Mouse (Mus musculus): ENCODE data around the gene Gm20683. TPM values are rescaled to one million over a fixed set of nuclear protein-coding genes. Genes with fewer than 3 reads are reported as not detected.

The Gm20683 gene
- polyA plus RNA-seq, 1 experiment, result 29.1 TPM

- peaks cover 24% of the 10 kb centered on the region for H3K4me1 ChIP-seq (ENCODE audit: control insufficient read depth, insufficient read depth, low read length)
- 80% methylated on average over 14 of the region's 14 CpGs for WGBS
- no peak overlapping the region for H3K4me3 ChIP-seq (replicated peaks; ENCODE audit: extremely low read depth, low read depth, low read length)
- TF ChIP-seq POLR2A (IDR thresholded peaks at IDR 0.05; ENCODE audit: borderline replicate concordance, extremely low read depth, low read depth, low read length), result no peak
- TF ChIP-seq CTCF (IDR thresholded peaks at IDR 0.05; ENCODE audit: insufficient read depth, low read length), result no peak
- DNase-seq, result no peak
Observed at GRCm38 (mm10) chr17:25830806-25831431, 10.6 kb downstream of the Gm20683 start.

GRCm38 (mm10) chr17:25830200-25830753, 11.3 kb downstream of the Gm20683 start:
- WGBS, result 70% methylated on average over 4 of the region's 4 CpGs
- DNase-seq, result no peak
- TF ChIP-seq CTCF (IDR thresholded peaks at IDR 0.05; ENCODE audit: insufficient read depth, low read length) (no peak), POLR2A (IDR thresholded peaks at IDR 0.05; ENCODE audit: borderline replicate concordance, extremely low read depth, low read depth, low read length) (0 out of 2 replicates have a peak, but pooled peaks have one; percentile 4)
- Histone ChIP-seq H3K4me3 (replicated peaks; ENCODE audit: extremely low read depth, low read depth, low read length) (no peak overlapping the region), H3K4me1 (ENCODE audit: control insufficient read depth, insufficient read depth, low read length) (peaks cover 24% of the 10 kb centered on the region)

- 33% methylated on average over 8 of the region's 8 CpGs for WGBS
- Histone ChIP-seq H3K4me3 (replicated peaks; ENCODE audit: extremely low read depth, low read depth, low read length) (peak overlapping the region; percentile 95), H3K4me1 (ENCODE audit: control insufficient read depth, insufficient read depth, low read length) (peaks cover 22% of the 10 kb centered on the region)
- no peak for DNase-seq
- TF ChIP-seq CTCF (IDR thresholded peaks at IDR 0.05; ENCODE audit: insufficient read depth, low read length) (no peak), POLR2A (IDR thresholded peaks at IDR 0.05; ENCODE audit: borderline replicate concordance, extremely low read depth, low read depth, low read length) (no peak)
Observed at GRCm38 (mm10) chr17:25829558-25830017, 12.0 kb downstream of the Gm20683 start.

- WGBS, result 2% methylated on average over 32 of the region's 32 CpGs
- H3K4me3 ChIP-seq (replicated peaks; ENCODE audit: extremely low read depth, low read depth, low read length), result peak within 1 kb of the TSS; percentile 95
- peak; percentile 56; the same call in 1 of the 2 replicates for TF ChIP-seq POLR2A (IDR thresholded peaks at IDR 0.05; ENCODE audit: borderline replicate concordance, extremely low read depth, low read depth, low read length)
- 0 out of 2 replicates have a peak, but pooled peaks have one; percentile 14 for TF ChIP-seq CTCF (IDR thresholded peaks at IDR 0.05; ENCODE audit: insufficient read depth, low read length)
- H3K4me1 ChIP-seq (ENCODE audit: control insufficient read depth, insufficient read depth, low read length), result peaks cover 23% of the 10 kb centered on the region
- DNase-seq, result peak; percentile 73
Observed at GRCm38 (mm10) chr17:25828712-25829557, 12.6 kb downstream of the Gm20683 start, which contains the start of gene Jmjd8. Gene Jmjd8 (plus strand): TSS chr17:25828867.

- TF ChIP-seq POLR2A (IDR thresholded peaks at IDR 0.05; ENCODE audit: borderline replicate concordance, extremely low read depth, low read depth, low read length) (no peak), CTCF (IDR thresholded peaks at IDR 0.05; ENCODE audit: insufficient read depth, low read length) (no peak)
- Histone ChIP-seq H3K4me1 (ENCODE audit: control insufficient read depth, insufficient read depth, low read length) (peaks cover 23% of the 10 kb centered on the region), H3K4me3 (replicated peaks; ENCODE audit: extremely low read depth, low read depth, low read length) (peak overlapping the region; percentile 95)
- WGBS, result 76% methylated on average over 8 of the region's 8 CpGs
- no peak for DNase-seq
Observed at GRCm38 (mm10) chr17:25828223-25828594, 13.4 kb downstream of the Gm20683 start.

GRCm38 (mm10) chr17:25827546-25828222, 13.9 kb downstream of the Gm20683 start:
- TF ChIP-seq POLR2A (IDR thresholded peaks at IDR 0.05; ENCODE audit: borderline replicate concordance, extremely low read depth, low read depth, low read length), result no peak
- TF ChIP-seq CTCF (IDR thresholded peaks at IDR 0.05; ENCODE audit: insufficient read depth, low read length), result no peak
- Histone ChIP-seq H3K4me1 (ENCODE audit: control insufficient read depth, insufficient read depth, low read length) (peaks cover 23% of the 10 kb centered on the region), H3K4me3 (replicated peaks; ENCODE audit: extremely low read depth, low read depth, low read length) (no peak overlapping the region)
- DNase-seq, result no peak
- 94% methylated on average over 22 of the region's 22 CpGs for WGBS

- no peak overlapping the region for H3K4me3 ChIP-seq (replicated peaks; ENCODE audit: extremely low read depth, low read depth, low read length)
- no peak for TF ChIP-seq POLR2A (IDR thresholded peaks at IDR 0.05; ENCODE audit: borderline replicate concordance, extremely low read depth, low read depth, low read length)
- TF ChIP-seq CTCF (IDR thresholded peaks at IDR 0.05; ENCODE audit: insufficient read depth, low read length), result no peak
- peaks cover 22% of the 10 kb centered on the region for H3K4me1 ChIP-seq (ENCODE audit: control insufficient read depth, insufficient read depth, low read length)
- no peak for DNase-seq
- WGBS, result 95% methylated on average over 13 of the region's 13 CpGs
Observed at GRCm38 (mm10) chr17:25827011-25827410, 14.6 kb downstream of the Gm20683 start.

- WGBS, result 93% methylated on average over 27 of the region's 27 CpGs
- DNase-seq, result no peak
- TF ChIP-seq CTCF (IDR thresholded peaks at IDR 0.05; ENCODE audit: insufficient read depth, low read length) (no peak), POLR2A (IDR thresholded peaks at IDR 0.05; ENCODE audit: borderline replicate concordance, extremely low read depth, low read depth, low read length) (no peak)
- Histone ChIP-seq H3K4me3 (replicated peaks; ENCODE audit: extremely low read depth, low read depth, low read length) (no peak overlapping the region), H3K4me1 (ENCODE audit: control insufficient read depth, insufficient read depth, low read length) (peaks cover 13% of the 10 kb centered on the region)
Observed at GRCm38 (mm10) chr17:25825984-25826570, 15.5 kb downstream of the Gm20683 start.
